Mouse (Mus musculus) erythroblast, embryonic 14.5 days (primary cell): ENCODE results near the gene S100a3.

ENCODE experiments used
- GATA1 ChIP-seq: IDR thresholded peaks from 2 replicates; pipeline ENCODE4 v1.6.1; 2012; ENCODE audit warnings: low read length, inconsistent platforms, mixed read lengths
- TAL1 ChIP-seq: IDR thresholded peaks from 3 replicates; pipeline ENCODE4 v1.6.1; 2012; ENCODE audit warnings: low read length, inconsistent platforms, mixed read lengths

GRCm38 (mm10) chr3:90527291-90527873 is 33.0 kb upstream of the S100a3 start:
- TF ChIP-seq GATA1: no peak
- TF ChIP-seq TAL1: no peak
